Mouse (Mus musculus) kidney, postnatal 36 days (tissue): Measurements from ENCODE around the gene Lect2.
A peak's percentile ranks its signal among the peaks of the same experiment; 100 is the strongest.

ENCODE experiments used
- DNase-seq, 2 experiments: peaks; one replicate each; pipeline ENCODE4 v3.0.0; 2021 to 2022; ENCODE audit warnings: mixed read lengths in 2 of 2

The Lect2 gene

DNA sequence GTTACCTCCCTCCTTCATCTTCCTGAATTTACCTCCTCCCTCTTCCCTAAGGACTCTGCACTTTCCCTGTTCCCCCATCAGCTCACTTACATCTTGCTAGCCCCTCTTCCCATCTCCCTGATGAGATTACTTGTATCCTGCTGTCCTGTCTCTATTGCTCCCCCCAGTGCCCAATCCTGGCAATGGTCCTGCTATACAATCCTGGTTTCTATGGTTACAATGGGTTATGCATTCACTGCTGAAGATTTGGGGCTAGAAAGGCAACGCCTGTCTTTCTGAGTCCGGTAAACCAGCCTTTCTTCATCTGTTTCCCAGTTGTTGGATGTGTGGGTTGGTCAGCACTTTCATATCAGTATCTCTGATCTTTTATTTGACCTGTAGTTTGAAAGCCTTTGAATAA, 6.1 kb upstream of the Lect2 start:
- peak in 1 of 2 experiments; percentile 57 for DNase-seq

DNA sequence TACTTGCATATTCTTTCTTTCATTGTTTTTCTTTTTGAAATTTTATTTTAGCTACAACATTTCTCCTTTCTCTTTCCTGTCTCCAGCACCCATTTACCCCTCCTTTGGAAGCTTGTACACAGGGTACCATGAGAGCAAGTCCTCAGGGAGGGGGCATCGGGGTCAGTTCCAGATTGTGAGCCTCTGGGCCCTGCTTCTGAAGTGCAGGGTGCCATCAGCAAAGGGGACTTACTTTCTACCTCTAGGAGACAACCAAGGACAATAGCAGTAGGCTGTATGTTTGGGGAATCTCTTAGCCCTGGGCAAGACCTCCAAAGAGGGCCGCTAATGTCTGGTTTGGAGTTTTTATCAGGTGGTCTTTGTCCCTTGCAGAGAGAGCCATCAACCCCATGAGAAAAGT, 5.6 kb upstream of the Lect2 start:
- DNase-seq = no peak

DNA sequence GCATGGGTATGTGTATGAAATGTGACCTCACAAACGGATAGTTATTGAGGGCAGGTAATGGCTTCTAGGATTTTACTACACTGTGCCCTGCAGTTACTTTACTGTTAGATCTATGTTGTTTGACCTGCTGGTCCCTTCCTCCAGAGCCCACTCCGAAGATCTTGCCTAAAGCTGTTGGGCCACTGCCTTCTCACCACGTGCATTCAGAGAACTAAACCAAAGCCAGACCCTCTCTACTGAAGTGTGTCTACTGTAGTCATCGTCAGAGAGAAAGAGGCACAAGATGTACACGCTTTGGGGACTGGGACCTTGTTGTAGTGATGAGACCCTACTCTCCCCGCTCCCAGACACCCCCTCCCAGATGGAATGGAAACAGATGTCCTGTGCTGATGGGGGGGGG, 3.4 kb upstream of the Lect2 start:
- no peak for DNase-seq

DNA sequence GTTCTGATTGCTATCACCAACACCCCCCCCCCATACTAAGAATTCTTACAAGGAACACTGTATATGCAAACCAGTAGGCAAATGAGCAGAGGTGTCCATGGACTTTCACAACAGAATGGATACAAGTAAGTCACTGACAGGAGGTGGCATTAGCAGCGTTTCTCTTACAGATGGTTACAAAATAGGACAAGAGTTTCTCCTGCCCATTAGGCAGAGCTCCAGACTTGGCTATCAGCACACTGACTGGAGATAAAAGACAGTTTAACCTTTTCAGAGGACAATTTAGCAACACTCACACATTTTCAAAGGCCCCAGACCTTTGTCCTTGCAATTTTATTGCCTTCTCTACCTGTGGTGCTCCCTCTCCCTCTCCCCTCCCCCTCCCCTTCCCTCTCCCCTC, 2.3 kb upstream of the Lect2 start:
- peak; percentile 31 to 32 for DNase-seq

- peak; percentile 29 to 59 for DNase-seq
Observed at GRCm38 (mm10) chr13:56549364-56549763, 1.1 kb upstream of the Lect2 start.

DNA sequence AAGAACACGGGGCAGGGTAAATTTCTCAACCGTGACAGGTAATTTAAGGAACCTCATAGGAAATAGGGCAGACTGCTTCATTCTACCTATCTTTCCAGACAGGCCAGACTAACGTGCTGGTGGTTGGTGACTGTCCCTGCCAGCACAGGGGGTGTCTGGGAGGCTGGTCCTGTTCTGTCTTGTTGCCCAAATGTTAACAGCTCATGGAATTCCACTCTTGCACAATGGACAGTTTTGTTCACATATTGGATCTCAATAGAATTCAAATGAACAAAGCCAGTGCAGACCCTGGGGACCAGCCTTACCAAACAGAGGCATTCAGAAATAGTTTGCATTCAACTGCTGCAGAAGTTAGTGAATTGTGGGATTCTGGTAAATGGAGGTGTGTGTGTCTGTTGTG, 3.3 kb downstream of the Lect2 start:
- DNase-seq = no peak

DNA sequence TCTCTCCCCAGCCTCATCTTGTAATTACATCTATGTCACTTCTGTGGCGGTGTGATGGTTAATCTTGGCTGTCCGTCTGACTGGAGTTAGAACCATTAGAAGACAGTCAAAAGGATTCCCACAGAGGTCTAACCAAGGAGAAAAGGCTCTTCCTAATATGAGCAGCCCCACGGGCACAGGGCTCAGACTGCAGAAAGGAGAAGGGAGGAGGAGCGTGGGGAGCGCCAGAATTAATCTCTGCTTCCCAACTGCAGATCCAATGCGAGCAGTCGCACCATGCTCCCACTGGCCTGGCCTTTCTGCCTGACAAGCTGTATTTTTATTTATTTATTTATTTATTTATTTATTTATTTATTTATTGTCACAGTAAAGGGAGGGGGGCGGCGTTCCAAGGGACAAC, 4.5 kb downstream of the Lect2 start:
- DNase-seq = no peak

- DNase-seq = peak; percentile 36 to 77
Observed at GRCm38 (mm10) chr13:56539846-56540245, 8.5 kb downstream of the Lect2 start.

GRCm38 (mm10) chr13:56537026-56537425, 11.3 kb downstream of the Lect2 start:
- DNase-seq = peak in 1 of 2 experiments; percentile 36

- peak in 1 of 2 experiments; percentile 31 for DNase-seq
Observed at GRCm38 (mm10) chr13:56535570-56535969, 12.7 kb downstream of the Lect2 start.

GRCm38 (mm10) chr13:56534931-56535330, 13.4 kb downstream of the Lect2 start:
- DNase-seq = no peak

DNA sequence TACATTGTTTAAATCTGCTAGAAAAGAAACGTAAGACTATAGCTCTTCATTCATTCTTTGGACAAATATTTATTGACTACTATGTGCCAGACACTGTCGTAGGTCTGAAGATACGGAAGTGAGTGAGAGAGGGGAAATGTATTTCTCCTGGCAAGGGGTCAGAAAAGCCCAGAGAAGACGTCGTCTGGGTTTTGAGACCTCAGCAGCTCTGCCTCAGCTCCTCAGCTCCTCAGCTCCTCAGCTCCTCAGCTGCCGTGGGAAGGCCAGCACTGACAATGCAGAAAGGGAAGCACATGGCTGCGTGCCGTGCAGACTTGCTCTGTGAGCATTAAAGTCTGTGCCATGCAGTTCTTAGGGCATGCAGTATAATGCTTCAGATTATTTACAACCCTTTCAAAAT, 18.6 kb downstream of the Lect2 start:
- DNase-seq = no peak

DNA sequence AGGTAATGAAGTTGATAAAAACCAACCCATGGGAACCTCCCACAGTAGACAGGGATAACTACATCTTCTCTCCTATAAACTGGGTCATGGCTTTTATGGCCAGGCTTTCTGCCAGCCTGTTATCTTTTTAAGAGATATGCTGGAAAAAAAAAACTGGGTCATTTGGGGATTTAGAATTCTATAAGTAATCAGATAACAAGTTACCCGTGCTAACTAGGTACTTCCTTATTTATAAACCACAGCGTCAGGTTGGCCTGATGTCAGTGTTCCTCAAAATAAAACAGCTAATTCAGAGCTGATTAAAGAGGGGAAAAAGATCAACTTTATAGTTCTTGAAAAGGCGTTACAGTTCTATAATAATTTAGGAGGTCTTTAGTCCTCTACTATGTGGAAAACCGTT, 19.3 kb downstream of the Lect2 start:
- DNase-seq = no peak

DNA sequence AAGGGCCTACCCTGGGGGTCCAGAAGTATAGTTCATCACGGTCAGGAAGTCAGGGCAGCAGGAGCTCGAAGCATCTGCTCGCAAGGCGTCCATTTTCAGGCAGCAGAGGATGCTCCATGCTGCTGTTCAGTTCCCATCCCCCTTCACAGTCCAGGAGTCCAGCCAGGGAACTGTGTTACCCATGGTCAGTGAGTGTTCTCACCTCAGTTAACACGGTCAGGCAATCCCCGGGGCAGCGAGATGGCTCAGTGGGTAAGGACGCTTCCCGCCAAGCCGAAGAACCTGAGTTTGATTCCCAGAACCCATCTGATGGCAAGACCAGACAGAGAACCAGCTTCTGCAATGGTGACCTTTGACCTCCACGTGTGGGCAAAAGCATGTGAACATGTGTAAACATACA, 20.0 kb downstream of the Lect2 start:
- DNase-seq = peak in 1 of 2 experiments; percentile 61

- DNase-seq = no peak
Observed at GRCm38 (mm10) chr13:56527846-56528245, 20.5 kb downstream of the Lect2 start.

GRCm38 (mm10) chr13:56526871-56527270, 21.4 kb downstream of the Lect2 start:
- DNase-seq = no peak

GRCm38 (mm10) chr13:56522821-56523167, 25.5 kb downstream of the Lect2 start:
- DNase-seq = peak in 1 of 2 experiments; percentile 8

GRCm38 (mm10) chr13:56522081-56522820, 26.1 kb downstream of the Lect2 start, which contains the start of gene Fbxl21:
Gene Fbxl21 (plus strand): TSS chr13:56522472.
- peak; percentile 96 to 98 for DNase-seq

DNA sequence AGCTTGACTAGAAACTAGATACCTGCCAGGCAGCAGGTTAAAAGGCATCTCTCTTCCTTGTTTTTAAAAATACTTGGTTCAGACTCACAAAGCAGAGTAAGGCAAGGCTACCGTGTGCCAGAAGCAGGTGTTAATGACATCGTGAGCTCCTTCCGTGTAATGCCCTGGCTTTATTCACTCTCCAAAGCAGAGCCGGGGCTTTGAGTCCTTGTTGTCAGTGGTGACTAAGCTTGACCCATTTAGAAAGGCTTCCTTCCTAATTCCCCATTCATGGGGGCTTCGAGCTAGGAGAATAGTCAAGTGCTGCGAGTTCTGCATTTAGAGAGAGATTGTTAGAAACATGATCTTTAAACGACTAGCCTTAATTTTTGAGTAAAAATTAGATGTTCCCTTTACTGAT, 31.5 kb downstream of the Lect2 start:
- no peak for DNase-seq

- no peak for DNase-seq
Observed at GRCm38 (mm10) chr13:56516311-56516710, 32.0 kb downstream of the Lect2 start.

DNA sequence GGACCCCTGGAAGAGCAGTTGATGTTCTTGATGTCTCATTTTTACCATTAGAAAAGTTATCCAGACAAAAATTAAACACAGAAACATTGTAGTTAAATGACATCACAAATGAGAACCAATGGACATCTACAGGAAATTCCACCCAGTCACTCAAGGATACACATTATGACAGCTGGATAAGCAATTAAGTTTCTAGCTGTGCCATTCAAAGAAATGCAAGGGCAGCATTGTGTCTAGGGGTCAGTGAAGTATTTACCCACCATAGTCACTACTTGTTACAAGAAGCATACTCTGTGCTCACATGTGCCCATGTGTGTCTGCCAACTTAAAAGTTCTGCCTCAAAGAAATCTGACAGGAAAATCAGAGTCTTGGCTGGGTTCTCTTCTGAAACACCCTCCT, 34.7 kb downstream of the Lect2 start:
- DNase-seq = no peak

GRCm38 (mm10) chr13:56509796-56510195, 38.5 kb downstream of the Lect2 start:
- peak; percentile 66 to 69 for DNase-seq

GRCm38 (mm10) chr13:56506871-56507496, 41.3 kb downstream of the Lect2 start:
- no peak for DNase-seq

- DNase-seq = no peak
Observed at GRCm38 (mm10) chr13:56501866-56502420, 46.4 kb downstream of the Lect2 start.
